Mouse (Mus musculus): ENCODE measurements at regions not wholly inside any gene's neighbourhood (a gene's known extent, or its start where the extent isn't known, plus 50 kb on each side); places are given as distances from the start of the nearest gene placed in this dataset.

GRCm38 (mm10) chr6:31168730-31169129 is 209.9 kb upstream of the Klf14 start:
- no peak for ATAC-seq

GRCm38 (mm10) chr6:31169343-31169742 is 210.5 kb upstream of the Klf14 start:
- ATAC-seq, result peak; percentile 87

- no peak for ATAC-seq
Observed at GRCm38 (mm10) chr6:31169868-31170600, 211.2 kb upstream of the Klf14 start.

- ATAC-seq, result no peak
Observed at GRCm38 (mm10) chr6:31171831-31172569, 213.1 kb upstream of the Klf14 start.

GRCm38 (mm10) chr6:31175769-31176168 is 216.9 kb upstream of the Klf14 start:
- no peak for ATAC-seq

GRCm38 (mm10) chr6:31176368-31176767 is 217.5 kb upstream of the Klf14 start:
- ATAC-seq, result peak; percentile 83

GRCm38 (mm10) chr6:31176831-31177230 is 218.0 kb upstream of the Klf14 start:
- no peak for ATAC-seq

GRCm38 (mm10) chr6:31178201-31178880 is 219.5 kb upstream of the Klf14 start:
- ATAC-seq, result no peak

GRCm38 (mm10) chr6:31182284-31182683 is 216.3 kb upstream of the Mkln1 start:
- ATAC-seq, result no peak

GRCm38 (mm10) chr6:31183127-31183526 is 215.4 kb upstream of the Mkln1 start:
- ATAC-seq, result no peak

- ATAC-seq, result peak; percentile 70
Observed at GRCm38 (mm10) chr6:31184554-31184953, 214.0 kb upstream of the Mkln1 start.

- ATAC-seq, result no peak
Observed at GRCm38 (mm10) chr6:31185151-31185550, 213.4 kb upstream of the Mkln1 start.

GRCm38 (mm10) chr6:31188066-31188465 is 210.5 kb upstream of the Mkln1 start:
- ATAC-seq, result peak; percentile 24

- peak; percentile 28 for ATAC-seq
Observed at GRCm38 (mm10) chr6:31189060-31189459, 209.5 kb upstream of the Mkln1 start.

GRCm38 (mm10) chr6:31190070-31190469 is 208.5 kb upstream of the Mkln1 start:
- no peak for ATAC-seq

- peak; percentile 35 for ATAC-seq
Observed at GRCm38 (mm10) chr6:31190628-31191373, 207.7 kb upstream of the Mkln1 start.

- peak; percentile 74 for ATAC-seq
Observed at GRCm38 (mm10) chr6:31191577-31191976, 207.0 kb upstream of the Mkln1 start.

GRCm38 (mm10) chr6:31192197-31192596 is 206.3 kb upstream of the Mkln1 start:
- no peak for ATAC-seq

GRCm38 (mm10) chr6:31193202-31193601 is 205.3 kb upstream of the Mkln1 start:
- no peak for ATAC-seq

GRCm38 (mm10) chr6:31197631-31198338 is 200.8 kb upstream of the Mkln1 start:
- ATAC-seq, result no peak

GRCm38 (mm10) chr6:31198340-31198739 is 200.2 kb upstream of the Mkln1 start:
- no peak for ATAC-seq

- ATAC-seq, result no peak
Observed at GRCm38 (mm10) chr6:31200705-31201104, 197.8 kb upstream of the Mkln1 start.
